Mouse (Mus musculus) gastrocnemius, postnatal 36 days (tissue): ENCODE measurements around the gene Cryz. TPM values are rescaled to one million over a fixed set of nuclear protein-coding genes. Genes with fewer than 3 reads are reported as not detected.
"Not testable (repeated sequence)": the region's sequence is repeated elsewhere in the genome, so short reads cannot be mapped to it uniquely, and the experiment has no call there.

ENCODE experiments used
- DNase-seq, 2 experiments: peaks; one replicate each; pipeline ENCODE4 v3.0.0; 2022
- intact Hi-C: fragments of 180-260 bp; cut with DNase I; formaldehyde crosslinking; loops from one replicate; pipeline ENCODE4 v1.15.1; 2025
- total RNA-seq, 2 experiments: library from RNA; stranded (reverse); gene quantifications; 2 replicates each; pipeline ENCODE4 v1.2.3; 2021

Gene Cryz
- total RNA-seq, 2 experiments from 2014 or later = 8.0 to 10.3 TPM

DNA sequence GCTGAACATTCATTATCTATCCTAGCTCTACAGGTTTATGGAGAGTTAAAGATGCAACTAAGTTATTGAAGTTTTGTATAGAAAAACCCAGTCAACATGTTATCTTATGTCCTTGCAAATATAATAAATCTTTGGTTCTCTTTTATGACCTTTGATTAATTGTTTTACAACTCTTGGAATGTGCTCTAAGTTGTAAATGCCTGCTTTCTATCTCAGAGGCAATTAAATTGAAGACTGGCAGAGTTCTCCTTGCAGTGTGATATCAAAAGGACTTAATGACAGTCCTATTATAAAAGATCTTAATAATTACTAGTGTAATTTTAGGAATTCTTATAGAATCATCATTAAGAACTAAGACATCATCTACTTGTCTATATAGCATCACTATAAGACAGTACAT is 5.6 kb downstream of the Cryz start:
- no peak for DNase-seq
- intact Hi-C loops = no loop called here

DNA sequence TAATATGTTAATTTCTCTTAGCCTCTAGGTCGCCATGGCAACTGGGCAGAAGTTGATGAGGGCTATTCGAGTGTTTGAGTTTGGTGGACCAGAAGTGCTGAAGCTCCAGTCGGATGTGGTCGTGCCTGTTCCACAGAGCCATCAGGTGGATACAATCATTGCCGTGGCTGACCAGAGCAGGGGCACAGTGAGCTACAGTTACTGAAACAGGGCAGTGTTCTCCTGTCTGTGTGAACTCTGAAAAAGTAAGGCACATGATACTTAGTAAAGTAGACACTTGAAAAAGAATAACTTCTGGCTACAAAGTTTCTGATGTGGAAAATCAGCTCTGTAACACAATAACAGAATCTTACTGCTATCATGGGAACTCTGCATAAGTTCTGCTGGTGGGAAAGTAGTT is 8.4 kb downstream of the Cryz start:
- DNase-seq = no peak
- intact Hi-C loops = no loop called here

DNA sequence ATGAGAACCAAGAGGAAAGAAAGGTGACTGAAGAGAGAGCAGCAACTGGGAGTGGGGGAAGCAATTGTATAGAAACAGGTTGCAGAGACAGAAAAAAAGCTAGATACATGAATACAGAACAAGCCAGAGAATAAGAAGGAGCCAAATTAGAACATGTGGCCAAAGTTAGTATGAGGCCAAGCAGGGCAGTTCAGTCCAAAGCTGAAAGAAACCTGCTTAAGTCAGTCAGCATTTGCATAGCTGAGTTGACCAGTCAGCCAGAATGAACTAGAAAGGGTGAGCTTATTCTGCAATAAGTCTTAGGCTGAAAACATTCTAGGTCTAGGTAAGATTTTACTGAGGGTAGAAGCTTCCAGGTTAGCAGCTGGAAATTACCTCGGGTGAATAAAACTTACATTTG is 11.4 kb downstream of the Cryz start:
- intact Hi-C loops = no loop called here

DNA sequence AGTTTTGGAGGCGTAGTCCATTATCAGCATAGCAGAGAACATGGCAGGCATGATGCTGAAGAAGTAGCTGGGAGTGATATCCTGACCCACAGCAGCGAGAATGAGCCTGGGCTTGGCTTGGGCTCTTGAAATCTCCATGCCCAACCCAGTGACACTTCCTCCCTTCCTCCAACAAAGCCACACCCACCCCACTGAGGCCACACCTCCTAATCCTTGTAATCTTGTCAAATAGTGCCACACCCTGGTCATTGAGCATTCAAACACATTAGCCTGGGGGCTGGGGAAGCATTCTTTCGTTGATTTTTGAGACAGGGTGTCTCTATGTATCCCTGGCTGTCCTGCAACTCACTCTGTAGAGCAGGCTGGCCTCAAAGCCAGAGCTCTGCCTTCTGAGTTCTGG is 15.4 kb downstream of the Cryz start:
- intact Hi-C loops = no loop called here
- no peak for DNase-seq

More for the DNA sequence above, 11.4 kb downstream of the Cryz start:
- DNase-seq = no peak

DNA sequence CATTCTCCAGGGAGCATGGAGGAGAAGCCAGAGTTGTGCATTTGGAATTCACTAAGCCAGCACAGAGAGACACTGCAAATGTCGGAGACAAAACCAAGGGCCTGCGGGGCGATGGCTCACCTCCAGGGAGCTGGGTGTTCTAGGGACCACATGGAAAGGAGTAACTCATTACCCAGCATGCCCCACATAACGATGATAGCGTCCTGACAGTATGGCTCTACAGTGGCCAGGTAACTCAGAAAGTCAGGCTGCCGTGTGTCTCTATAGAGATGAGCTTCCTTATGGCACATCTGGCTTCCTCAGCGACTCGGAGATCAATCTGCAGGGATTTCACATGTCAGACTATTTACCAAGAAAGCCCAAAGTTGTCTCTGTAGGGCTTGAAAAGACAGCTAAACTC is 18.3 kb downstream of the Cryz start:
- intact Hi-C loops = no loop called here

DNA sequence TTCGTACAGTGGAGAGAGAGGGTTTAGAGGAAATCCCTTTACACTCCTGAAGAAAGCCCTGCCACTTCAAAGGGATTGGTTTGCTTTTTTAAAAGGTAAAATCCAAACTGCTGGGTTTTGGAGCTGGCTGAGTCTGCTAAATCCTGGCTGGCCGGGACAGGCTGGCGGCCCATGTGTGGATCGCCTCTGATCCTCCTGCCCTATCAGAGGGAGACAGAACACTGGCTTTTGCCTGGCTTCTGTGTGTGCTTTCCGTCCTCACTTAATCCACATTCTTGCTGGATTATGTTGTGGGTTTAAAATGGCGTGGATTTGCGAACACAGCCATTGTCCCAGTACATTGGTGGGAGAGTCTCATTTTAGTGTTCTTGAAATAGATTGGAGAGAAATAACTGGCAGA is 18.8 kb downstream of the Cryz start:
- DNase-seq = no peak
- intact Hi-C loops = no loop called here

More for the DNA sequence above, 18.3 kb downstream of the Cryz start:
- DNase-seq = no peak

DNA sequence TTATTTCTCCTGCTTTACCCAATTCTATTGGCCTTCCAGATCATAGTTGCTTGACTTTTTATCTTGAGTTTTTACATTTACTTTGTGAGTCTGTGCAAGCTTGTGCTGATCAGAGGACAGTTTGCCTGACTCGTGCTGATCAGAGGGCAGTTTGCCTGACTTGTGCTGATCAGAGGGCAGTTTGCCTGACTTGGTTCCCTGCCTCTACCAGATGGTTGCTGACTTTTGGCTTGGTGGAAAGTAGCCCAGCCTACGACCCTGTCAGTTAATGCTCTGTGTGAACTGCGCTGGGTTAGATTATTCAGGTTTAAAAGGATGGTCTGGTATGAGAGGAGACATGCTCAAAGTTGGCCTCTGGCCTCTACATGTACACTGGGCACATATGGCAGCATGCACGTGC is 19.6 kb downstream of the Cryz start:
- intact Hi-C loops = no loop called here

DNA sequence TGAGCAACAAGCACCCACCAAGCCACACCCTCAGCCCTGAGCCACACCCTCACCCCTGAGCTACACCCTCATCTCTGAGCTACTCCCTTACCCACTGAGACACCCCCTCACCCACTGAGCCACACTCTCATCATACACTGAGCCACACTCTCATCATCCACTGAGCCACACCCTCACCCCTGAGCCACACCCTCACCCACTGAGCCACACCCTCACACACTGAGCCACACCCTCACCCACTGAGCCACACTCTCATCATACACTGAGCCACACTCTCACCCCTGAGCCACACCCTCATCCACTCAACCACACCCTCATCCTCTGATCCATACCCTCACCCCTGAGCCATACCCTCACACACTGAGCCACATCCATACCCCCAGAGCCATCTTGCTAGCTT is 31.8 kb downstream of the Cryz start:
- intact Hi-C loops = no loop called here

More for the DNA sequence above, 19.6 kb downstream of the Cryz start:
- no peak for DNase-seq

DNA sequence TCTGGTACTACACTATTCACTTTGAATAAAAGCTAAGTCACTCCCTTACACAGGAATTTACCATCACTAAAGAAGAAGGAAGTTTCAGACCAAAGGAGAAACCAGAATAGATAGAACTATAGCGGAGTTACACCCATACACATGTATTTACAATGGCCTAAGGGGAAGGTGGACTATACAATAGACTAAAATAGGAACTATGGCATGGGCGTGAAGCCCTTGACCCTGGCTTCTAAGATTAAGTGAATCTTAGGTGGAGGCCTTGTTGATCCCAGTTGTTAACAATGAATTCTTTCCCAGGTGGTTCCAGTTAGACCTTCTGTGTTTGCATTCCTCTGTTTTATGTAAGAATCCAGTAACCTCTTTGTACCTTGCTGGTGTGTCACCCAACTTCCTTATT is 34.8 kb downstream of the Cryz start:
- intact Hi-C loops, DNase-seq: not testable (repeated sequence)

More for the DNA sequence above, 31.8 kb downstream of the Cryz start:
- no peak for DNase-seq

DNA sequence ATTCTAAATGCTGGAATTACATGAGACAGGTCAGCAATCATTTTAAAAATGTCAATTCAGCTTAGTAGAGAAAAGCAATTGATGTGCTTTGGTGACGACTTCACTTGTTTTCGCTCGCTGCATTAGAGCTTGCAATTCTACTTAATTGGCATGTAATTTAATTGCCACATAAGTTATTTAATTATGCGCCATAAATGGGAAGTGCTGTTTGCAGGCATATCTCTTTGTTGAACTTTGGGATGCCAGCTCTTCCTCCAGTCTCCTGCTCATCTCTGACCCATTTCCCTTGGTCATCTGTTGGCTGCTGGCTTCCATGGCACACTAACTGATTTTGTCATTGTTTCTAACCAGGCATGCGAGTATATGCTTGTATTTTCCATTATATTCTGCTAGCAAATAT is 36.6 kb downstream of the Cryz start:
- intact Hi-C loops = no loop called here

DNA sequence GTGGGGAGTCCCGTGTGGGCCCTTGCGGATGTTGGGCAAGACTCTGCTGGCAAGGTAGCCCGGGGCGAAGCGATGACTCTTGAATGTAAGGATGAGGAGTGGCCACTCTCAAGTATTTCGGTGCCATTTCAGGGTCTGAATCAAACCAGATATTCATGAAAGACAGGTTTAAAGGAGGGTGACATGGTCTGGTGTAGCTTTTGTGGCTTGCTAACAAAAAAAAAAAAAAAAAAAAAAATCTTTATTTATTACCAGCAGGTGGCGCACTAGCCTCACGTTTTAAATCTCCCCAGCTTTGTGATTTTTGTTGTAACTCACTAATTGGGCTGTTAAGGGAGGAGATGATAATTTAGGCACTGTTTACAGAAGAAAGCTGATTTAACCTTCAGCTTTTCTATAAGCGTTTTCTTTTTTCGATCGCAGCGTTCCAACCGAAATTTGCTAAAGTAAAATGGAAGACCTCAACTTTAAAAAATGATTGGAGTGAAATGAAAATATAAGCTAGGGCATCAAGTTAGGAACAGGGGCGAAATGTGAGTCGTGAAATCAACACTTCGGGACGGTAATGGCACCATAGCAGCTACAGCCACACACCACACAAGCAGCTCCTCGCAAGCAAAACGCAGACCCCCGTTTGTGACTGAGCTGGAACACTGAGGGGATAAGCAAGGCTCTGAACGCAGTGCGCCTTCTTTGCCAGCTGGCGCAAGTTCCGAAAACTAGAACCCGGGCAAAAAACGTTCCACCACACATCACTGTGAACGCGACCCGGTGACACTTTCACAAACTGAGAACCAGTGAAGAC is 50.3 kb downstream of the Cryz start:
- DNase-seq = no peak
- intact Hi-C loops = no loop called here

More for the DNA sequence above, 36.6 kb downstream of the Cryz start:
- no peak for DNase-seq

DNA sequence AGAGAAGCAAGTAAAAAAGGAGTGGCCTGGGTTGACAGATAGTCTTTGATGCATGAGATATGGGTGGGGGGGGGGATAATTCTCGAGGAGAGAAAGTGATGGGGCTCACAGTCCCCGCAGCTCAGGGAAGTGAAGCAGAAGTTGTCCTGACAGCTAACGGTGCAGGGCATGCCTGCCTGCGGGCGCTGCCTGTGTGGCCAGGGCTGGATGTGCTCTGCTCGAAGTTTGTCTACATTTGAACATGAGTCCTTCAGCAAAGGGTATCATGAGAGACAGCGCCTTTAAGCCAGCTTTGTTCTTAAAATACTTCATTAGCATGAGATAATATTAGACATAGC is 50.9 kb downstream of the Cryz start:
- no peak for DNase-seq
- intact Hi-C loops = no loop called here

DNA sequence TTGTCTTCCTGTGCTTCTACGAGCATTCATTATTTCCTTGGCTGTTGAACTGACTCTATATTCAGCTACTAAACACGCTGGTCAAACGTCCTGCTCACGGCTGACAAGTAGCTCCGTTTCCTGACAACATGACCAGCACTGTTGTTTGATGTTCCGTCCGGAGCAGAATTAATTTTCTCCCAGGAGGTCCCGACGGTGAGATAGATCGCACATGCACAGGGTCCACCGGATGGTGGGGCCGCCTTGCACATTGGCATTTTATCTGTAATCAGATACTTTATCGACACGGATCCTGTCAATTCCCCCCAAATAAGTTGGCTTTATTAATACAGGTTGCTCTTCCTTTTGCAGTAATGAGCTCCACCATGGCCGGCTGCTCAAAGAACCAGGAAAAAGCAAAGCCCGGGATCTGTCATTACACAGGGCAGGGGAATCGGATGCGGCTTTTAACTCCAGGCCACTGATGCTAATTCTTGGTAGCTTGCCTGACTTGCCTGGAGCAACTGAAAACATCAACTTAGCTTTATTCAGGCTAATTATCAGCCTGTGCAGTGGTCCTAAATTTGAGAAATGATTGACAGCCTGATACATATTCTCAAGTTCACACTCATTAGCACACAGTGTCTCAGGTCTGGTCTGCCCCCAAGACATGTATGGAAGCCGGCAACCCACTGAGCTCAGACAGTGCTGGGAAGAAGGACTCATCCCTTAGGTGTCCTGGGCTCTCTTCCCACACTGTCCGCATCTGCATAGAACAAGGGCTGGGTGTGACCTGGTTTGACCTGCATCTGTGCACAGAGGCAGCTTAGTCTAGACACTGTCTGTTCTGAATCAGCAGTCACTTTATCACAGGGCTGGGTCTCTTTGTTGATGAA is 53.1 kb downstream of the Cryz start:
- intact Hi-C loops = no loop called here
- no peak for DNase-seq

DNA sequence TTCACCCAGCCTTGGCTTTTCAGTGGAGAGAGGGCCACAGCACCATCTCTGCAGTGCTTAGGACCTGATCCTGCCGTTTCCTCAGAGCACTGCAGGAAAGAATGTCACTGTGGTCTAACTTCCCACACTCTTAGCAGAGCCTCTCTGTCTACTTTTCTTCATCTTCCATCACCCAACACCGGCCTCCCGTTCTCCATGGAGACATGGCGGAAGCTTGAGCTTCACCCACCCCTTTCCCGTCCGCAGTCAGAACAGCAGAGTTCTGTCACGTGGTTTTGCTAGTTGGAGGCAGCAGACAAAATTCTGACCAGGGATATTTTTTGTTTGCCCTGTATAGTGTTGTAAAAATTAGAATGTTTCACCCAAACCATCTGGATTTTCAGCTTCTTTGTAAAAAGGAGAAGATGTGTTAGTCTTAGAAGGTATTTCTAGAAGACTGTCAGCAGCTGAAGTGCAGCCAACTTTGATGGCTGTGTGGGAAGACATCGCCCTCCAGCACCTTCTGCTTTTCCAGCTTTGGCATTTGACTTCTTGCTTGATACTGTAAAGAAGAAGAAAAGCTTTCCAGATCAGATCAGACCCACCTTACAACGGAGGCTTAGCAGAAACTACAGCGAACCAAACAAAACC is 54.8 kb downstream of the Cryz start:
- no peak for DNase-seq
- intact Hi-C loops = no loop called here

DNA sequence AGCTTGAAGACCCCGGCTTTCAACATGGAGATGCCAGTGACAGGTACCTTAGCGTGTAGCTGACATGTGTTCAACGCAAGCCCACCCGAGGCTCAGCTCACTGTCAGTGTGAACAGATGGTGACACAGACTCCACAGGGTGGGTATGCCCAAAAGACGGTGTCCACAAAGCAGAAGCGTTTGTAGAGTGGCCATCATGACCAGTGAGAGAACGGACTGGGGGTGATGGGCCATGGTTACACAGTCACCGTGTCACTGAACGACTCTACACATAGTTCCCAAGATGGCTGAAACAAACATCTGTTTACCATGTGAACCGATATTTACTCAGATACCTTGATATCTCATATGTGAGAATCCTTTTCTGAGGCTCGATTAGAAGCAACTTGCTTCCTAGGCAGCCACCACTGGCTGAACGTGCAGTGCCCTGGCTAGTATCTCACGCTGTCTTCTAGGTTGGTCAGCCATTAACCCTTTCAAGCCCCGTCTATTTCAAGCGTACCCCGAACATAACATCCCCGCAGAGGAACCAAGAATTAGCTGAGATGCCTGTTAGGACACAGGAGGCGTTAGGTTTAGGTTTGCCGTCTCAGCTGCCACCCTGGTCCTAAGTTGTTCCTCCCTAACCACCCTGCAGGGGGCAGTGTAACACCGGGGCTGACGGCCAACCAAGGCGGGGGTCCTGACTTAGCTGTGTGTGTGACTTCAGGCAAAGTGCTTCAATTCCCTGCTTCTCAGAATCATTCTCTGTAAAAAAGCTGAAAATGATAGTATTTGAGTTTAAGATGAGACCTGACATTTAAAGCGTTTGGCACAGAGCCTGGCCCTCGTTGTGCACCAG is 56.3 kb downstream of the Cryz start:
- DNase-seq = no peak
- intact Hi-C loops = no loop called here

DNA sequence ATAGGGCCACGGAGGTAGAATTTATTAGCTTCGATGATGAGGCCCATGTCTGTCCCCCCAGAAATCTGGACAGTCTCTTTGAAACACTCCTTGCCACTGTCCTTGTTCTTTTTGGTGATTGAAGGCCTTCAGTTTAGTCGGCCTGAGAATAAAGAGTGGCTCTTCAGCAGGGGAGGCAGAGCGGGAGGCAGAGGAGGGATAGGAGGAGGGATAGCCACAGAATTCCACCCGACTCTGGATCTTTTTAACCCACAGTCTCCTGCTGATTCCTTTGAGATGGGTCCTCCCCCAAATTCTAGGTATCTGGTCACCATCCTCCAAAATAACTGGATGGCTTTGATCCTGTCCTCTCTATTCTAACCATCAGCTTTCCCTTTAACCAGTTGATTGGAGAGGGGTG is 56.9 kb downstream of the Cryz start:
- no peak for DNase-seq
- intact Hi-C loops = no loop called here

DNA sequence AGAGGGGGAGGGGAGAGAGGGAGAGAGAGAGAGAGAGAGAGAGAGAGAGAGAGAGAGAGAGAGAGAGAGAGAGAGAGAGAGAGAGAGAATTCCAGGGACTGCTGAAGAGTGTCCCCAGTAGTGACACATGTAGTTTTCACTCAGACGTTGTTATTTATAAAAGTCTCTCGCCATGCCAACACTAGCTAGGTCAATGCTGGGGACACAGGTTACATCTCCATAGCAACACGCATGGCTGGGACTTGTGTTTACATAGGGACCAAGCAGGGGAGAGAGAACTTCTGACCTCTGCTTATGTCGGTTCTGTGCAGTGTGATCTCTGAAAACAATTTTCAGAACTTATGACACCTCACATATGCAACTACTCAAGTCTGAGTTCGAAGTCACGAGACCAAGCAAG is 57.8 kb downstream of the Cryz start:
- intact Hi-C loops = no loop called here

DNA sequence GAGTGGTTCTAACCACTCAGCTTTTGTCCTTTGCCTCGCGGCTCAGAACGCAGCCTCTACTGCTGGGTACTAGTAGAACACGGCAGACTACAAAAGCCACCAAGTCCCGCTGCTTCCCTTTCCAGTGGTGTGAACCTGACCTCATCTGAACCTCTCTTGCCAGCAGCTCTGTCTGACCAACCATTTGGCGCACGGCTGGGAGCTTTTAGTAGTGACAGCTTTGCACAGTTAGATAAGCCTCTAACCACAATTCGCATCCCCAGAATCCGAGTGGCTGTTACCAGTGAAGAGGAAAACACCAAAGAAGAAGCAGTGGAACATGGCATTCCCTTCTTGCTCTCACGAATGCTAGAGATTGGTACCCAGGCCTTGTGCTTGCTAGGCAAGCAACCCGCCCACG is 58.4 kb downstream of the Cryz start:
- intact Hi-C loops = no loop called here
- no peak for DNase-seq

More for the DNA sequence above, 57.8 kb downstream of the Cryz start:
- DNase-seq = no peak

DNA sequence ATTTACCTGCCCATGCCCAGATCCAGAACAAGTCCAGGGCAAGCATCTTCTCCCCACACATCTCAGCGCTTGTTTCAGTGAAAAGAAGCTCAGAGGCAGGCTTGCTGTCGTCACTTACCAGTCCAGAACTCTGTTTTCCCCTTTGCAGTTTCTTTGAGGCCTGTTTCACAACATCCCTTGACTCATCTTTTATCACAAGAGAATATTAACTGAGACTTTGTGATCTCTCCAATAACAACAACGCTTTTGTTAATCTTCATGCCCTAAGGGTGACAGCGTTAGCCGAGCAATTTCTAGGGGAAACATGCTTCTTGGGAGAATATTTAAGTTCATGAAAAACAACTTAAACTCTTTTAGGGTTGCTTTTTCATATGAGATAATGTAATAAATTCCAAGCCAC is 59.2 kb downstream of the Cryz start:
- no peak for DNase-seq
- intact Hi-C loops = no loop called here

DNA sequence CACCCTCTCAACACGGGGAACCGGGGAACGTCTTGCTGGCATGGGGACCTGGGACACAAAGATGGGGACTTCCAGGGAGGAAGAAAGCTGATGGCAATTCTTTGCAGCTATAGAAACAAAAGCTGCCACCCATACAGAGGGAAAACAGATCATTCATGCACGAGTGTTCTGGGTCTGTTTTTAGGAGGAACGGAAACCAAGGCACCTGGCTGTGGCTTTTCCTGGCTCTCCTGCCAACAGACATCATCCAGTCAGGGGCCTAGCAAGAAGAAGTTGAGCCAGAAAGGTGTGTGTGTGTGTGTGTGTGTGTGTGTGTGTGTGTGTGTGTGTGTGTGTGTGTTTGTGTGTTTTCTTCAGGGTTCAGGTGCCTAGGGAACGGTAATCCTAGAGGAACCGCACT is 67.0 kb downstream of the Cryz start, which contains the start of gene Erich3:
Erich3 (plus strand) TSS at position 315 of the 400 bp plus-strand sequence.
- intact Hi-C loops = no loop called here
- no peak for DNase-seq
